Mouse (Mus musculus): ENCODE data around the gene Pex5.
"Not testable (repeated sequence)": the region's sequence is repeated elsewhere in the genome, so short reads cannot be mapped to it uniquely, and the experiment has no call there.

The Pex5 gene

DNA sequence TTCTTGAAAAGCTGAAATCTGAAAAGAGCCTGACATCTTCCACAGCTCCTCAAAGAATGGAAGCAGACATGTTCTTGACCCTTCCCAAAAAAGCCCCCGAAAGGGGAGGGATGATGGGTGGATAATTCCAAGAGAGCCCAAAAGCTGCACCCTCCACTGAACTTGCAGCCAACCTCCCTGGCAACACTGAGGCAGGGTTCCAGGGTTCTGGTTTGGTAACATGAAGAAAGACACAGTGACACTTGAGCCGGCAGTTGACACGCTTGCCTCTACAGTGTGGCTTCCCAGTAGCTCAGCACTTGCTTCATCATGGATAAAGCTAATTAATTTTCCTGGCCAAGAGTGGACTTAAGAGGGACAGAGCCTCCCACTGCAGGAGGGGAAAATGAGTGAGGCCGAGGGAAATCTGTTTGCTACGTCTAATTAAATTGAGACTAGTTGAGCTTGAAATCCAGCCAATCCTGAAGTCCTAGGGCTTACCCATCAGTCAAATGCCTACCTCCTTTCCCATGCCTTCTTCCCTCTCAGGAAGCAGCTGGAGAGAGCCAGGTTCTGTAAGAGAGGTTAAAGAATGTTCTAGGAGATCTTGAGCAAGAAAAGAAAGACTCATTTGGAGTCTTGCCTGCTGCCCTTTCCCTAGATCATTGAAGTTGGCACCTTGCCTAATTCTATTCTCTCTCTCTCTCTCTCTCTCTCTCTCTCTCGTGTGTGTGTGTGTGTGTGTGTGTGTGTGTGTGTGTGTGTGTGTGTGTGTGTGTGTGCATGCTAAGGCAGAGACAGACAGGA lies 13.1 kb upstream of the Pex5 start:
- no peak for DNase-seq (ENCODE audit: extremely low spot score, low read depth, low spot score)

DNA sequence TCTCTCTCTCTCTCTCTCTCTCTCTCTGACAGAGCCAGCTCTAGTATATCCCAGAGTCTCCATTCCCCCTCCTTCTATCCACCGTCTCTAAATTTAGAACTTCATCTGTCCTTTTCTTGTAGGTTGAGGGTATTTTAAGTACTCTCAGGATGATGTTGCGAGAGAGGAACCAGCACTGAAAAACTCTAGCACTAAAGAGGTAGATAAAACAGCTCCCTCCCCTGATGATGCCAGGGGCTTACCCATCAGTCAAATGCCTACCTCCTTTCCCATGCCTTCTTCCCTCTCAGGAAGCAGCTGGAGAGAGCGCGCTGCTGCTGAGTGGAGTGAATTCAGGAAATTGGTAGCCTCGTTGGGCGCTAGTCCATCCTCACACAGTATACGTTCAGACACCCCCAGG lies 12.4 kb upstream of the Pex5 start:
- no peak for DNase-seq (ENCODE audit: extremely low spot score, low read depth, low spot score)

DNA sequence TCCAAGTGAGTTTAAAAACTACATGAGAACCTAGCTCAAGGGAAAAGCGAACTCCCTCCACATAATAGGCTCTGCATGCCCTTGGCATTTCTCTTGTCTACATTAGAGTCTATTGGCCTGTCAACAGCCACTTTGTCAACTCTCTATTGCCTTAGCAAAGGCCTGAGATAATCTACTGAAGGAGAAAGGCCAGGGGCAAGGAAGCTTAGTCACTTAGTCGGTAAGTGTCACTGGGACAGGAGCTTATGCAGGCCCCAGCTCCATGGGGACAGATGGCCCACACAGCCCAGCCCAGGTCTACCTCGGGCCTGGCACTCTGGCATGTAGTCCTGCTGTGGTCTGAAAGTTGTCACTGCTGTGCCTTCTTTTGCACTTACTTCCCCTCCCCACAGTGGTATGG lies 11.7 kb upstream of the Pex5 start:
- DNase-seq (ENCODE audit: extremely low spot score, low read depth, low spot score): no peak

DNA sequence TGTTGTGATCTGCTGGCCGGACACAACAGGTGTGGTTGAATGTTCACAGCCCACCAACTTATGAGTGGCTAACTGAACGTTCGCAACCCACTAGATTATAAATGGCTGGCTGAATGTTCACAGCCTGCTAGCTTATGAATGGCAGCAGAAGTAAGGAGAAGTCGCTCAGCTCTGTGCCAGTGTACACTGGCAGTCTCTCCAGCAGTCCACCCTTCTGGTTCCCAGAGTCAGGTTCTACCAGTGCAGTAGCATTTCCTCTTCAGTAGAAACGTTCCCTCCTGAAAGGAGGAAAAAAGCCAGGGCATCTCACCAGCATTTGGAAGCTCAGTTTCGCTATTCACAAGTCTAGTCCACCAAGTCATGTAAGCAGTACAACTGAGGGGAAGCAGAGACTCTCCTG lies 10.7 kb upstream of the Pex5 start:
- DNase-seq (ENCODE audit: extremely low spot score, low read depth, low spot score): no peak

DNA sequence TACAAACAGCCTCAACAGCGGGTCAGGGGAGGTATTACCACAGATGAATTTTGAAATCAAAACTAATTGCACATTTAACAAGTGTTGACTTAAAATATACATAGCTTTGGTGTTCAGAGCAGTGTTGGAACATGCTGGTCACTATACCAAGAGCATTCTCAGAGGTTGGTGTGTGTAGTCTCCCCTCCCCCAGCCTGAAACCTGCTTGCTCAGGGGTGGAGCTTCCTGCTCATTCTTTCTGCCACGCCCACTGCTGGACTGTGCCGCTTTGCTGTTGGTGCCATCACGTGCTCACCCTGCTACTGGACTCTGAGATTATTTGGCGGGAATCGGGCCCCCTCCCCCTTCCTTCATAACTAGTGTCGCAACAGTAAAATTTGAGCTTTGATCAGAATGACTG lies 10.2 kb upstream of the Pex5 start:
- DNase-seq (ENCODE audit: extremely low spot score, low read depth, low spot score): not testable (repeated sequence)

DNA sequence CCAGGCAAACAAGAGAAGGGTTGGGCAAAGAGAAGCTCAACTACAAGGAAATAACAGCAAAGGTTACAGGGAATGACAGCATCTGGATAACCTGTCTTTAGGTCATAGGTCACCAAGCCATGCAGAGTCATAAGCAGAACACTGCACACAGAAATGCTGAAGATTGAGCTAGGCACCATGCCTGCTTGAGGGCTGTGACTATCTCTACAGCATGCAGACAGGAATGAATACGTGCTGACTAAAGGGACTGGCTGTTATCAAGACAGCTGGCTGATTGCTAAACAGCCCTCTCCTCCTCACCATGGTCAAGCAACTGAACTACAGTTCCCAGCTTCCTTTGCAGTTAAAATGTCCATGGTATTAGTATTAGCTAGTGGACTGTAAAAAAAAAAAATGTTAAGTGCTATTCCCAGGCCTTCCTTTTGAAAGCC lies 9.2 kb upstream of the Pex5 start:
- DNase-seq (ENCODE audit: extremely low spot score, low read depth, low spot score): no peak

DNA sequence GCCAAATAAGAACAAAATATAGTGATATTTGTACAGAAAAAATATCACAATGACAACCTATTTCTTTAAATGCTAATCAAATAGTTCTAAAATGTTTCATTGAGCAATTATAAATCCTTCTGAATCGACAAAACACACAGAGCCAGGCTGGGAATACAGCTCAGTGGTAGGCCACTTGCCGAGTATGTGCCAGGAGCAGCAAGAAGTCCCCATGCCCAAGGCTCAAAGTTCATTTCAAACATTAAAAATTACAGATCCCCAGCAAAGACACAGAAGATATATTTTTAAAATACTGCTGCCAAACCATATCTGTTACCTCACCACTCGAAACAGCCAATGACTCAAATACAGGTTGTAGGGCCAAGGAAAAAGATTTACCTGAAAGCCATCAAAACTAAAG lies 3.8 kb upstream of the Pex5 start:
- no peak for DNase-seq (ENCODE audit: extremely low spot score, low read depth, low spot score)

DNA sequence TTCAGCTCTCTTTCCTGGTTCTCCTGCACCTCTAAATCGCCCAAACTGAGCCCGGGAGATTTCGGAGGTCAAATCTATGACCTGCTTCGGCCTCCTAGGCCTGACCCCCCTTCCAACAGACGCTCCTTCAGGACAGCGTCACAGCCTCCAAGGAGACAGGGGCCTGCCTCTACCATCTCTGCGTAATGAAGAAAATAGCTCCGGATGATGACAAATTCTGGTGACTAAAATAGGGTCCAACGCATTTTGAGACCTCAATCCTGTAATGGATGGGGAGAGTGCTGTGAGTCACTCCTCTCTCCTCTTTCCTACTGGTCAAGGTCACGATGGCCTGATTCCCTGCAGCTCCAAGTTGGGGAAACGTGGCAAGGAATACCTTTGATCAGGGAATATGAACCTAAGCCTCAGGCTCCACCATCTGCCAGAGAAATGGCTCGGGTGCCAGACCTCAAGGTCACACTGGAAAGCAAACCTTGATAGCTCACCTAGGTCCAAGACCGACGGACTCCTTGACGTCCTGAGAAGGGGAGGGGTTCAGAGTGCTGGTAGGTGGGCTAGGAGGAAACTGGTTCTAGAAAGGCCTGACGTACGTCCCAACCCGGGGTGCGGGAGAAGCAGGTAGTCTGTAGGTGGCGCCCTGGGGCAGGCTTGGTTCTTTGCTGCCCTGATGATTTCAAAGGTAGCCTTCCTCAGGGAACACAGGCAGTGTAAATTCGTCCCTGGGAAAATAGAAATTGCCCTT lies 651 bp upstream of the Pex5 start:
- DNase-seq (ENCODE audit: extremely low spot score, low read depth, low spot score): no peak

DNA sequence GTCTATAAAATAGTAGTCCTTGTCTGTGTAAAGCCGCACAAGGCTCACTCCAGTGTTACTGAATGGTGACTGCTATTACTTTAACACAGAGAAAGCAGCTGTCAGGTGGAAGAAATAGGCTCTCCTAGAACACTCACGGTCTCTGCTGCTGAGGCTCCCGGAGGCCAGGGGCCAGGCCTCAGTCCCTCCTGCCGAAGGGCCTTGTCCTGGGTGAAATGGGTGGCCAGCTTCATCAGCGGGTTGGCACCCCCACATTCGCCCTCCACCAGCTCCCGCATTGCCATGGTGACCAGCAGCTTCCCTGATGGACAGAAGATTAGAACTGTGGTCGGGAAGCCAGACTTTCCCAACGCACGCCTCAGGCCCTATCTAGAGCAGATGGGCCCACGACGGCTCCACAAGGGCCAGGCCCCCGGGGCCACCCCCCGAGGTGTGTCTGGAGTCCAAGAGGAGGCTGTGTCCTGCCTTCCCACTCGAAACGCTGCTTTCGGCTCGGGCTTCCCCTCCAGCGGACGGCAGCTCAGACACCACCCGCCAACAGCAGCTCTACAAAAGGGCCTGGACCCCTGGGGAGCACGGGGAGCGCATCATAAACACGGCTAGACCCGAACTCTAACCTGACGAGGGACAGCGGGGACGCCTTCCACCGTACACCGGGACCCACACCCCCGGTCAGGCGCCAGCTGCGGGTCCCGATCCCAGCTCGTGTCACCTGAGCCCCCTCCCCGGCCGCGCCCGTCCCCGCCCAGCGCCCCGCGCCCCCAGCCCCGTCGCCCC lies 529 bp downstream of the Pex5 start:
- DNase-seq (ENCODE audit: extremely low spot score, low read depth, low spot score): no peak

DNA sequence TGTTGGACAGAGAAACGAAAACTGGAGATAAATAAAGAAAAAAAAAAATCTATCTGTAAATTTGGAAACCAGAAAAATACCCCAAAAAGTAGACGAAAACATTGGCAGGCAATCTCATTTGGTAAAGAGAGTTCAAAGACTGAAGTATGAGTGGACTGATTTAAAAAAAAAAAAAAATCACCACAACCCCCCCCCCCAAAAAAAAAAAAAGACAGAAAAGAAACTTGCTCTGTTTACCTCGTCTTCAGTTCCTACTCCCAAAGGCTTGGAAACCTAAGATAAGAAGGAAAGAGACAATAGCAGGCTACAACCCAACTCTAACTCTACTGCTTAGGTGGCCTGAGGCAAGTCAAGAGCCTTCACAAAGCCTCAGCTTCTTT lies 1.1 kb downstream of the Pex5 start:
- no peak for DNase-seq (ENCODE audit: extremely low spot score, low read depth, low spot score)

DNA sequence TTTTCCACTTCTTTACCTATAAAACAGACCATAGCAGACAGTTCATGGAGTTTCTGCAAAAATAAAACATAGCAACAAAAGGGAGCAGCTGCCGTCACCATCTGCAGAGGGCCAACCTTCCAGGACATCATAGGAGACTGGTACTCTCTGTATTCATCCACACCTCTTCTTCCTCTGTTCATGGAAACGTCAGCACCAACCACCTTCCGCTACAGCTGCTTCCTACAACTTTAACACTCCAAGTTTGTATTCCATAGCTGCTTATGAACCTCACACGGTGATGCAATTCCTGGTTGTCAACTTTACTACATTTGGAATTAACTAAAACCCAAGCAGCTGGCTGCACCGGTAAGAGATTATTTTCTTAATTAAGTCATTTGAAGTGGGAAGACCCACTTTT lies 6.5 kb downstream of the Pex5 start:
- DNase-seq (ENCODE audit: extremely low spot score, low read depth, low spot score): no peak

DNA sequence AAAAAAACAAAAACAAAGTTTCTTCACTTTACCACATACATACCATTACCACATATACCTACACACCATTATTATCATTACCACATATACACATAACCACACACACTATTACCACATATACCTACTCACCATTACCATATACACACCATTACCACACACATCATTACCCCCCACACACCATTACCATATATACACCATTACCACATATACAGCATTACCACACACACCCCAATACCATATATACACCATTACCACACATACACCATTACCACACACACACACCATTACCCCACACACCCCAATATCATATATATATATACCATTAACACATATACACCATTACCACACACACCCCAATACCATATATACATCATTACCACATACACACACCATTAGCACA lies 7.7 kb downstream of the Pex5 start:
- DNase-seq (ENCODE audit: extremely low spot score, low read depth, low spot score): no peak

DNA sequence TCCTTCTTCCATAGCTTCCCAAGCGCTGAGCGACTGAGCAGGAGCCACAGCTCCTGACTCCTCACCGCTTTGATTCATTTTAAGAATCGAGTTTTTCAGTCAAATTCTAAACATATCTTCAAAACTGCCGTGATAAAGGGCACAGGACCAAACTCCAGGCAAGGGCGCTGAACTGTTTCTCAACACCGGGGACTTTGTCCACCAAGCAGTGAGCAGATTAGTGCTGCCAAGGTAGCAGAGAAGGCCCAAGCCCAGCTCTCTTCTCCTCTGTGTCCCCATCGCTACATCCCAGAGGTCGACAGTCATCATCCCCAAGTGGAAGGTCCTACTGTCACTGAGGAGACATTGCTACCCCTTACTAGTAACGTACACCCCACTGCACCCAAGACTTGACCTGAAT lies 8.5 kb downstream of the Pex5 start:
- no peak for DNase-seq (ENCODE audit: extremely low spot score, low read depth, low spot score)

DNA sequence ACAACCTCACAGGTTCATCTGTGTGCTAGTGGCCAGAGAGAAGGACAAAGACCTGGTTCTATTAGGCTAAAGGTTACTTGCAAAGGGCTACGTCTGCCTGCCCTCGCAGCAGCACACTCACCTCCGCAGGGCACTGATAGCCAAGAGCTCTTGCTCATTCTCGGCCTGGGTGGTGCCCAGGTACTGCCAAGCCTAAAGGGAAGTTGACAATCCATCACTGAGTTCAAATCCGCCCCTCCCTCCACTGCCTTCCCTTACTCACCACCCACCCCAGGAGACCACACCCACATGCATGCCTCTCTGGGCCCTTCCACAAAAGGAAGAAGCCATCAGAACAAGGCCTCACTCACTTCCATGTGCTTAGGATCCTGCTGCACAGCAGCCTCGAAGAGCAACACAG lies 15.1 kb downstream of the Pex5 start:
- no peak for DNase-seq (ENCODE audit: extremely low spot score, low read depth, low spot score)

DNA sequence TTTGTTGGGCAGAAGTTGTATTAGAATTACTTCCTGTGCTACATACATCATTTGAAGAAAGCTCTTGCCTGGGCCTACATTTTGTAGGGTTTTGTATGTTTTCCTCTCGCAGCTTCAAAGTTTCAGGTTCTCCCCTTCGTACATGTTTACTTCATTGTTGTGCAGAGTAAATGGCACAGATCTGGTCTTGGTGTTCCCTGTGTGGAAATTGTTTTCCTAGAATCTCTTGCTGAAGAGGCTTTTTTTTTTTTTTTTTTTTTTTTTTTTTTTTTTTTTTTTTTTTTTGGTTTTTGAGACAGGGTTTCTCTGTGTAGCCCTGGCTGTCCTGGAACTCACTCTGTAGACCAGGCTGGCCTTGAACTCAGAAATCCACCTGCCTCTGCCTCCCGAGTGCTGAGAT lies 19.9 kb downstream of the Pex5 start:
- not testable (repeated sequence) for DNase-seq (ENCODE audit: extremely low spot score, low read depth, low spot score)

DNA sequence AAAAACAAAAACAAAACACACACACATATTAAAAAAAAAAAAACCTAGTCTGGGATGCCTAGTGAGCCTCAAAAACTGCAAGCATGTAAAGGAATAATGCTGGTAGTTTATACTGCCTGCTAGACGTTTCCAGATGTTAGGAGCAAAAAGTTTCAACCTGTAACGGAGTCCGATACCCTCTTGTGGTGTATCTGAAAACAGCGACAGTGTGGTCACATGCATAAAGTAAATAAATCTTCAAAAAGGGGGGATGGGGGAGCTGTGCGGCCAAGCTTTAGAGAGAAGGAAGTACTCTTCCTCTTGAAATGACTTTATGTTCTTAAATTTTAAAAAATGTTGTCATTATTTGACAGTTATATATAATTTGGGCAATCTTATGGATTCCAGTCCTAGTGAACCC lies 34.7 kb downstream of the Pex5 start:
- DNase-seq (ENCODE audit: extremely low spot score, low read depth, low spot score): no peak

DNA sequence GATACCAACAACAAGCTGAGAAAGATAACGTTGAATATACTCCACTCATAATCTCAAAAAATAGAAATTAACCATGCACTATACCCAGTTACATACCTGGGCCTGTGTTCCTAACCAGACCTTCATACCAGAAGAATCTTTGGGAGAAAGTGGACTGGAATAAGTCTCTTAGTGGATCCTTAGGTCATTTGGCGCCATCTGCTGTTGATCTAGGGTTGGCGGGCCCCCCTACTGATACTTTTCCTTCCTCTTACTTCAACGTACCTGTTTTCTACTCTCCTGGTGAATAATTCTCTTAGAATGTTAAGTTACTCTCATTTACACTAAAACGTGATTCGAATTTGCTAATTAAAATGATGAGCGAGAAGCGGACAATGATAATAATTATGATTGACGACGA lies 35.5 kb downstream of the Pex5 start:
- peak; percentile 8 for DNase-seq (ENCODE audit: extremely low spot score, low read depth, low spot score)

DNA sequence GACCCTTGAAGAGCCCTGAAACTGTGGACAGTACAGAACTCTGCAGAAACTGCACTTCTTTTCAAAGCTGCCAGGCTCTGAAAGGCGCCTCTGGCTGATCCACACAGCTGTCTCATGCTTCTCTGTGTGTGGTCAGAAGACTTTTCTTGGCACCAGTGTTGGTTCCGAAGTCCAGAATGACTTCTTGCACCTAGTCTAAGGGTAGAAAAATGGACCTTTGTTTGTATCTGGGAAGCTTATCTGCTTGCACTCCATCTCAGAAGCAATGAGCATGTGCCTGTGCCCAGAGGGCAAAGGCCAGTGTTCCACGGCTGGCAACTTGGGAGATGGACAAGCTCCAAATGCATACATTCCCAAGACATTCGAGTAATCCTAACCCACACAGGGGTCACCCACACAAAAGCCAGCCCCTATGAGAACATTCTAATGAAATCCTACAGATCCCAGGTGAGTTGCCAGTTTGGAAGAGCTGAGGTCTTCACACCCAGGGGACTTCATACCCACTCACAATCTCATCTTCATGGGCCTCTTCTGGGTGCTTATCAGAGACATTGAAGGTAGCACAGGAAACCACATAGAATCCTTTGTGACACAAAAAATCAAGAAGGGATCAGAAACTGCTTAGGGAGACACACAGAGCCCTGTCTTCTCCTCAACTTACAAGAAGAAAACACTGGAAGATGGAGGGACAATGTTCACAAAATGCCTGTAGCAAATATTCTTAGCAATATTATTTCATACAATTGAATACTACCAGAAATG lies 37.2 kb downstream of the Pex5 start:
- no peak for DNase-seq (ENCODE audit: extremely low spot score, low read depth, low spot score)

DNA sequence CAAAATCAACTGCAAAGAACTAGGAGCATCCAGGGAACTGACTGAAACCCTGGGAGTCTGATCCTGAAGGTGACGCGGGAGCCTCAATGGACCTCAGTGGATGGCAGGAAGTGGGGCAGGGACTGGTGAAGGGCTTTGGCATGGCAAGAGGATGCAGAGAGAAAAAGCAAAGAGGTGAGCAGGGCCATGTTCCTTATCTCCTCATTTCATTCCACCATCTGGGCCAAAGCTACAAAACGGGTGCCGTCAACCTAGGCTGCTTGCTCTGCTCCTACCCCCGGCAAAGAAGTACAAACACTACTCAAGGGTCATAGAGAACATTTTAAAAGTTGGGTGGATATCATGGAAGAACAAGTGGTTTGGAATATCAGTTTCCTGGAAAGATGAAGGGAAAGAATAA lies 38.6 kb downstream of the Pex5 start:
- DNase-seq (ENCODE audit: extremely low spot score, low read depth, low spot score): no peak

DNA sequence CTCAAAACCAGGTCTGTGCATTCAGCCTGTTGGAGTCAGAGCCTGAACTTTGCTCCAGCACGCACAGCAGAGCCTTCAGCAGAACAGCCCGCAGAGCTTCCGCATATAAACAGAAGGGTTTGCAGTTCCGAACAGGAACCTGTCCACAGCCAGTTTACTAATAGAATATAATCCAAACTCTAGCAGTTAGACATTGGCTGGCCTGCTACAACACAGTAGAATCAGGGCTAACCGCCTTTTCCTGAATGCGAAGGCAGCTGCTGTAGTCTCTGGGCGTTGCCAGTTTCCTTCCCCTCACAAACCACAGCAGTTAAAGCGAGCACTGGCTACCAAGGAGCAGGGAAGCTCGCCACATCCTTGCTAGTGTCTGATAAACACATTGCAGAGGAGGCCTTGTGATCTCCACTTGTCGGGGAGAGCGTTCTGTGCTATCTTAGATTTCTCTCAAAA lies 39.4 kb downstream of the Pex5 start:
- DNase-seq (ENCODE audit: extremely low spot score, low read depth, low spot score): no peak

DNA sequence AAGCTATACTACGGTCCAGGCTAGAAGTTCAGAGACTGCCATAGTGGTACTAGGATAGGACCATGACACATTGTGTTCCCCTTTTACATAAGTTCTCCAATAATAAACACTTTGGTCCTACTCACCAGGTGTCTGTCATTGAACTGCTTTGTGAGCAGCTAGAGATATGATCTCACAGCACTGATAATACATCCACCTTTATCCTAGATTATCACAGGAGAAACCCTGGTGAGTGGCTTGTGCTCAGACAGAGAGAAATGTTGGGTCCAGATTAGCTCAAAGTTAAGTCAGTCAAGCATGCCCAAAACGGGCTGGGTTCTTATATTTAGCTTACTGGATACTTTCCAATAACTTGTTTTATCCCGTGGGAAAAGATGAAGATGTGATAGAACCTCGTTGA lies 40.2 kb downstream of the Pex5 start:
- no peak for DNase-seq (ENCODE audit: extremely low spot score, low read depth, low spot score)

All from hindlimb bud, embryonic 11.5 days (tissue).